Mouse (Mus musculus): Measurements from ENCODE around the gene Gabrr1.
"Not testable (repeated sequence)": the region's sequence is repeated elsewhere in the genome, so short reads cannot be mapped to it uniquely, and the experiment has no call there.

Gene Gabrr1

DNA sequence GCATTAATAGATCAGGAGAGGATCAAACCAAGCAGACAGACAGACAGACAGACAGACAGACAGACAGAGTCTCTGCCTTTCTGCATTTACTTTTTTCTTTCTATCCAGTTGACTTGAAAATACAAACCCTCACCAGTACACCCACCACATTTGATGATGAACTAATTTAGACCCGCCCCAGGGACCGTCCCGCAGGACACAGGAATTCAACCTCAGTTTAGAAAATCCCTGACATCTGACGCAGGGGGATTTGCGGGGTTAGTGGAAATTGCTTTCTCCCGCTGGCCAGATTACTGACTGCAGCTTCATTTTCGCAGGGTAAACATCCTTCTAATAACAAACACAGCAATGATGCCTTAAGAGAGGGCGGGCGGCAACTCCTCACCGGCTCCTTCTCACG, at the start of gene Gabrr1:
Gabrr1 (plus strand) TSS at position 301 of the 400 bp plus-strand sequence.
- no peak for DNase-seq (ENCODE audit: low spot score in 2 of 2)

GRCm38 (mm10) chr4:33099118-33099694, 33.1 kb upstream of the Gabrr1 start:
- no peak for DNase-seq (ENCODE audit: low spot score in 2 of 2)

- DNase-seq (ENCODE audit: low spot score in 2 of 2): no peak
These were observed 22.4 kb upstream of the Gabrr1 start for GRCm38 (mm10) chr4:33109720-33110458.

DNA sequence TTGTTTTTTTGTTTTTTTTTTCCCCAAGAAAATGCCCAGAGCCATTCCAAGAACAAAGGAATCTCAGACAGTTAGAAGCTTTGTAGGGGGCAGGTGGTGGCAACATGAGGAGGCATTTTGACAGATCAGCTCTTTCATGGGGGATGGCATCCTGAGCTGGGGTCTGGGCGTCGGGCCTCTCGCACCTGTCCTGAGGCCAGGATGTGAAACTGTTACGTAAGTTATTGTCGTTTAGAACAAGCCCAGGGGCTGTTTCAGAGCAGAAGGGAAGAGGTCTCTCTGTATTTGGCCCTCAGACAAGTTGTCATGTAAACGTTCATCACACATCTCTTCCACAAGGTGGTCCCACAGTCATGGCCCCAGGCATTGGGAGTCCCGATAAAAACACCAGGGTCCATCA, 21.5 kb upstream of the Gabrr1 start:
- no peak for DNase-seq (ENCODE audit: low spot score in 2 of 2)

DNA sequence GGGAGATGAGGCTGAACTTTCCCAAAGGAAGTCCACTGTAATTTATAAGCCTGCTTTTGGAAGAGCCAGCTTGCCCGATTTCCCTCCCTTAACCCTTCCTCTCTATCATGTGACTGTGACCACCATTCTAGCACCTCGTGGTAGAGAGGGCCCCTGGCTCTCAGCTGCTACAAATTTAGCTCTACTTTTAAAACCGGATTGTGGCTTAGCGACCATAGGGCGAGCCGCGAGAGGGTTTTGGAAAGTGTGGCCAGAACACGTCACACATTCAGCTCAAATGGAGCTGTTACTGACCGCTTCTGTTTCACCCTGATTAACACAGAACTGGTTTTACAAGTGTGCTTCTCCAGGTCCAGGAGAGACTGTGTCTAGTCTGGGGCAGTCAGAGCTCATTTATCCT, 21.0 kb upstream of the Gabrr1 start:
- DNase-seq (ENCODE audit: low spot score in 2 of 2): no peak

DNA sequence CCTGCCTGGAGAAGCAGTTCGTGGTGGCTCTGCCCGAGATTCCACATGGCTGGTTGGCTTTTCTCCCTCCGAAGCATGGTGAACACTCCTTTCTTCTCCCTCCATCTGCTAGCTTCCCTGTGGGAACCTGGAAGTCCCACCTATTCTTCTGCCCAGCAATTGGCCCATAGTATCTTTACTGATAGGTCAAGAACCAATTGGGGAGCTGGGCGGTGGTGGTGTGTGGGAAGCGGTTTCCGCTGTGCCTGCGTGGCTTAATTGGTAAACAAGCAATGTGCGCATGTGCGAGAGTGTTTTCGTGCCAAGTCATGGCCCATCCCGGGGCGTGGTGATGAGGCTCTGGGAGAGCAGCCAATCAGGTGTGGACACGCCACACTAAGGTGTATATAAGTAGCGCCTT, 19.5 kb upstream of the Gabrr1 start:
- not testable (repeated sequence) for DNase-seq (ENCODE audit: low spot score in 2 of 2)

DNA sequence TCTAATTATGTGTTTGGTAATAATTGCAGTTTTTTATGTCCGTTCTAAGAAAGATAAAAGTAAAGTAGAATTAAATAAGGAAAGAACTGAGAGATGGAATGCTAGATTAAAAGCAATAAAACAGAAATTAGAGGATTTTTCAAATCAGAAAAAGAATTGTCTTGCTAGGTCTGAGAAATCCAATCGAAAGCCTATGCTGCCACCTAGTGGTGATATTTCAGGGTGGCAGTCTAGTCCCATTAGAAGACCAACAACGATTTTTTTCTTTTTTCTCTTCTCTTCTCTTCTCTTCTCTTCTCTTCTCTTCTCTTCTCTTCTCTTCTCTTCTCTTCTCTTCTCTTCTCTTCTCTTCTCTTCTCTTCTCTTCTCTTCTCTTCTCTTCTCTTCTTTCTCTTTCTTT, 13.2 kb upstream of the Gabrr1 start:
- peak; percentile 83 to 89 for DNase-seq (ENCODE audit: low spot score in 2 of 2)

GRCm38 (mm10) chr4:33124493-33124892, 7.8 kb upstream of the Gabrr1 start:
- DNase-seq (ENCODE audit: low spot score in 2 of 2): peak; percentile 12 to 30

DNA sequence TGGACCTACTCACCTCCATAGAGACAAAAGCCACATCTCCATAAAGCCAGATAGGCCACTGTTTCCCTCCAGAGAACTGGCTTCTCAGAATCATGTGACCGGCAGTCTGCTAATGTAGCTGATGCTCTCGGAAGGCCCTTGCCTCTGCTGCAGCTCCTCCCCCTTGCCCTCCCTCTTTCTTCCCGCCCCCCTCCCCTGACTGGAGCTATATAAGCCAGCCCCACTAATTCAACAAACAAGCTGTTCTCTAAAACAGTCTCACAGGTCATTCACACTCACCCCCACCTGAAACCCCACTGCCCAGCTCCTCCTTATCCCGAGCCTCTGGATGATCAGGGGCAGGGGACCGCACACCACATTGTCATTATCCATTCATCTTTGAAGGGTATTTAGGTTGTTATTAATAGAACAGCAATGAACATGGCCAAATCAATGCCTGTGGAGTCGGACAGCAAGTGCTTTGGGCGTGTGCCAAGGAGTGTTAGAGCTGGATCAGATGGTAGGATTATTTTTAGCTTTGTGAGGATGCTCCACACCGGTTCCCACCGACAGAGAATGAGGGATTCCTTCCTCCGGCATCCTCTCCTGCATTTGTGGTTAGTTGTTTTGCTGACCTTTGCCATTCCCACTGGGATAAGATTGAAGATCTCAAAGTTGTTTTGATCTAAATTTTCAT, 6.8 kb upstream of the Gabrr1 start:
- no peak for DNase-seq (ENCODE audit: low spot score in 2 of 2)

GRCm38 (mm10) chr4:33146679-33147291, 14.5 kb downstream of the Gabrr1 start:
- DNase-seq (ENCODE audit: low spot score in 2 of 2): no peak

DNA sequence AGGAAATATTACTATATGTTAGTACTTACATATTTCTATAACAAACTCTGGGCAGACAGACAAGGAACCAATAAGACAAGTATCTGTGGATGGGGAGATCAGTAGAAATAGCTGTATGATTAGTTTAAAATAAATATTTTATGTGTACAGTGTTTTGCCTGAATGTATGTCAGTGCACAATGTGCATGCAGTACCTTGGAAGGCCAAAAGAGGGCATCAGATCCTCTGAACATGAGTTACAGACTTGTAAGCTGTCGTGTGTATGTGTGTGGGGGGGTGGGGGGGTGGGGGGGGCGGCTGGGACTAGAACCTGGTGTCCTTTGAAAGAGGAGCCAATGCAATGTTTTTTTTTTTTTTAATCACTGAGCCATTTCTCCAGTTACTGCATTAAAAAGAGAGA, 15.5 kb downstream of the Gabrr1 start:
- peak in 1 of 2 experiments; percentile 20 for DNase-seq (ENCODE audit: low spot score in 2 of 2)

GRCm38 (mm10) chr4:33149150-33149549, 16.8 kb downstream of the Gabrr1 start:
- DNase-seq (ENCODE audit: low spot score in 2 of 2): no peak

- DNase-seq (ENCODE audit: low spot score in 2 of 2): no peak
These were observed 20.0 kb downstream of the Gabrr1 start for GRCm38 (mm10) chr4:33152087-33153038.

GRCm38 (mm10) chr4:33183477-33183876, 51.2 kb downstream of the Gabrr1 start:
- peak in 1 of 2 experiments; percentile 44 for DNase-seq (ENCODE audit: low spot score in 2 of 2)

- peak in 1 of 2 experiments; percentile 16 for DNase-seq (ENCODE audit: low spot score in 2 of 2)
These were observed 55.8 kb downstream of the Gabrr1 start for GRCm38 (mm10) chr4:33188164-33188563.

DNA sequence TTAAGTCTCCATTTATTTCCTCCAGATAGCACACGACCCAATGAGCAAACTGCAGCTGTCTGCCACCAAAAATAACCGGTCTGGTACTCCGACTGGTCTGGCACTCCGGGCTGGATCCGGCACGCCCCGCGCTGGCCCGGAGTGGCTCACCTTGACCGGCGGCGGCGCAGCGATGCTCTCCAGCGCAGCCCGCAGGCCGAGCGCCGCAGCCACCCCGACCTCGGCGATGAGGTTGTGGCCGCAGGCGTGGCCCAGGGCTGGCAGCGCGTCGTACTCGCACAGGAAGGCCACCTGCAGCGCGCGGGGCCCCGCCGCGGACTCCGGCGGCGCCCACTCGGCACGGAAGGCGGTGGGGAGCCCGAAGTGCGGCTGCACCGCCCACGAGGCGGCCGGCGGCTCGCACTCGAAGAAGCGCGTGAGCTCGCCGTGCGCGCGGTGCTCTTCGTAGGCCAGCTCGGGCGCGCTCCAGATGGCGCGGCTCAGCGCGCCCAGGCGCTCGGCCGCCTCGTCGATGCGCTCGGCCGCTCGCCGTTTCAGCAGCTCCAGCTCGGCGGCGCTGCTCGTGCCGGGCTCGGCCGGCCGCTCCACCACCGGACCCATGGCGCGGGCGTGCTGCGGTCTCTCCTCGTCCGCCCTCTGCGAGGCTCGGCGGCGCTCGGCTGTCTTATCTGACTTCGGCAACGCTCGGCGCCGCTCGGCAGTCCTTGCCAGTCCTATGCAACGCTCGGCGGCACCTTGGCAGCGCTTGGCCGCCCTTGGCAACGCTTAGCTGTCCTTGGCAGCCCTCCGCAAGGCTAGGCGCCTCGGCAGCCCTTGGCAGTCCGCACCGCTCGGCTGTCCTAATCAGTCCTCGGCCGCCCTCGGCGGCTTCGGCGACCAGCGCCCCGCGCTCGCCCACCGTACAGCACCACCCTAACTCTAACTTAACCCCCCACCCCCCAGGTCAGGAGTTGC, 56.7 kb downstream of the Gabrr1 start:
- DNase-seq (ENCODE audit: low spot score in 2 of 2): peak; percentile 84 to 88

DNA sequence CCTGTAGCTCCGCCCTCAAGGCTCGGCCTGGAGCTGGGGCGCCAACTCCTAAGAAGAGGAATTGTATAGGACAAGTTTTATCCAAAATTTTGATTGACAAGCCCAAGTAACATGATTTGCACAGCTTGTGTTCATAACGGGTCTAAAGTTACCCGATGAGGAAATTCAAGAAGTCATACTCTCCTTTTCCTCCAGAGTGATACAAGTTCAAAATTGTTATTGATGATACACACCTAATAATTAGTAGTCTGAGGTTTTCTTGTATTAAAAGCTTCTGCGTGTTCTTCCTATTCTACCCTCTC, 57.4 kb downstream of the Gabrr1 start, which contains the start of gene Pm20d2:
Pm20d2 (minus strand) TSS at position 3 of the 302 bp plus-strand sequence.
- DNase-seq (ENCODE audit: low spot score in 2 of 2): no peak

- no peak for DNase-seq (ENCODE audit: low spot score in 2 of 2)
These were observed 65.8 kb downstream of the Gabrr1 start for GRCm38 (mm10) chr4:33198117-33198516.

GRCm38 (mm10) chr4:33204682-33205081, 72.4 kb downstream of the Gabrr1 start:
- peak; percentile 34 to 54 for DNase-seq (ENCODE audit: low spot score in 2 of 2)

GRCm38 (mm10) chr4:33207551-33207950, 75.2 kb downstream of the Gabrr1 start:
- DNase-seq (ENCODE audit: low spot score in 2 of 2): no peak

Data from frontal cortex, postnatal 36 days (tissue).